Mouse (Mus musculus): ENCODE results near the gene Proca1.

Proca1 gene

DNA sequence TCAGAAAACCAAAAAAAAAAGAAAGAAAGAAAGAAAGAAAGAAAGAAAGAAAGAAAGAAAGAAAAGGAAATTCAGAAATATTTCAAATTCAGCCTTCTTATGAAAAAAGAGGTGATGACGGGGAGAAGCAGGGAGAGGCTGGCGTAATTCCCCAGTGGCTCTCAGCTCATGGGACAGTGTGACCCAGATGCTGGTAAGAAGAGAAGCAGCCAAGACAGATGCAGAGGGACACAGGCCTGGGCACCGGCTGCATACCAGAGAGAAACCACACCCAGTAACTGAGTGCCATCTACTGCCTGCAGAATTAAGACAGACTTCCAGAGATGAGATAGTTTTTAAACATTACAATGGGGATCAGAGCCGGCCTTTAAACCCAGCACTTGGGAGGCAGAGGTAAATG is 30.4 kb downstream of the Proca1 start:
- DNase-seq (ENCODE audit: low spot score) = no peak

DNA sequence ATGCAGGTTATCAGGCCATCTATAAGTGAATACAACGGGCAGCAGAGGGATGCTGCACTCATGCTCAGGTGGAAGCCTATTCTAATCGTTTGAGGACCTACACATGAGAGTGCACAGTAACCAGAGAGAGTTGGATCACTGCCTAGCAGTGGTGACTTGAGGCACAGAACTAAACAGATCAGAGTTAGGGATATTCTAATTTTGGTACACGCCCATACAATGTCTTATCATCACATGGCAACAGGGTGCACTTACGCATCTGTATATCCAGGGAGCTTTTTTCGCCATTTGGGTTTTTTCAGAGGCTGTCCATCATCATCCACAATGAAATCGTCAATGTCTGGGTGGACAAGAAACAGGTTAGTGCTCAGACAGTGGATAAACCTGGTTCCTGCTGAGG is 38.3 kb downstream of the Proca1 start:
- DNase-seq (ENCODE audit: low spot score) = no peak

DNA sequence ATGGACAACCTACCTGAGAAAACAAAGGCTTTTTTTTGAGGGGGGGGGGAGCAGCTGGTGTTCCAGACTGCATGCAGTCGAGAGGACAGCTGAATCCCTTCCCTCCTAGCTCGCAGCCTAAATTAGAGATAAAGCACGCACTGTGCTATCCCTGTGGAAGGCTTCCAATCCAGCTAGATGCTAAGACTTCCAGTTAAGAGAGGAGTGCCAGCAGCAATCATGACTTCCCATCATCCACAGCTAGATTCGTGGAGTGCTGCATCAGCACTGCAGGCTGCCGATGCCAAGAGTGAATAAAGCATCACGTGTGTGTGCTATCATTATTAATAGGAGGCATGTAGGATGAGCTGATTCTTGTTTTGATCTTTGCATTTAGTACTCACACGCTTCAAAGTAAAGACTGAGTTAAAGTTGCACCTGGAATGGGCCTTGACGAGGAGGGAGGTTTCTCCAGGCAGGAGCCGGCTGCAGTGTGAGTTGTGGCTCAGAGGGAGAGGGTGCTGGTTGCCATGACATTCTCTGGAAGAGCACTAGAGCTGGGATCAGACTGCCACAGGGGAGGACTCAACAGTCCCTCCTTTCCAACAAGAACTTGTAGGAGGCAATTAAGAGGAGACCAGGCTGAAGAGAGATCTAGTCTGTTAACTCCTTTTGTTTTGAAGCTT is 47.1 kb downstream of the Proca1 start:
- no peak for DNase-seq (ENCODE audit: low spot score)

DNA sequence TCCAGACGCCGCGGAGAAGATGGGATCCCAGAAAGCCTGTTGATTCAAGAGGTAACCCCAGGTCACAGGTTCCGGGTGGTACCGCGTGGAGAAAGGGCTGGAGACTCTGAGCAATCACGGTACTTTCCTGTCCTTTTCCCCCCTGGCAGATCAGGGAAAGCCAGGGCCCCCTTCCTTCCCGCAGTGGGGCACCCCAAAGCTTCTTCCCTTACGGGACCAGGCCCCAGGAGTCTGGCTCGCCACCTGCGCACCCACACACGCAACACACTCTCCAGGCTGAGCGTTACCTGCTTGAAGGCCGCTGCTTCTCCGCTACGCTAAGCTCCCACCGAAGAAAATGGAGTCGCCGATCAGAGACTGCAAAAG is 52.1 kb downstream of the Proca1 start:
- no peak for DNase-seq (ENCODE audit: low spot score)

DNA sequence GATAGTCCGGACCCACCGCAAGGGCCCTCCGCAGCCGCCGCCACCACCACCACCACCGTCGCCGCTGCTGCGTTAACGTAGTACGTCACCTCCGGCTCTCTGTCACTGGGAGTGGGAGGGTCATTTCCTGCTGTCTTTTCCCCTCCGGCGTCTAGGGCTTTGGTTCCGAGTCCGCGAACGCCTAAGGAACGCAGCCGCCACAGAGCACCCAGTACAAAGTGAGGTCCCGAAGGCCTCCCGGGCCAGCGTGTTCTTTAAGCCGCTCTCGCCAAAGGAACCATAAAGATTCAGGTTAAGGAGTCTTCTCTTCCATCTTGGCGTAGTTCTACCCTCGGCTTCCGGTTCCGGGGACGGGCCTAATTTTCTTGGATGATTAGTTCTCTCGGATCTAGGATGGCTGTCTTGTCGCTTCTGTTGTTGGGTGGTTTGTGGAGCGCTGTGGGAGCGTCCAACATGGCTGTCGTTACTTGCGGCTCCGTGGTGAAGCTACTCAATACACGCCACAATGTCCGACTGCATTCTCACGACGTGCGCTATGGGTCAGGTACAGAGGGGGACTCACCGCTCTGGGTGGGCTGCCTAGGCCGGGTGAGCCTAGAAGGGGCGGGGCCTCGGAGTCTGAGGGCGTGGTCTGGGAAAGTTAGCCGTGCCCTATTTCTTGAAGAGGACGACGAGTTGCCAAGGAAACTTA is 52.6 kb downstream of the Proca1 start, which contains the start of the genes Sdf2 and Supt6:
Gene Sdf2, plus strand, starts transcription at position 120 of the 691 bp plus-strand sequence.
Gene Supt6, minus strand, starts transcription at position 361 of the 691 bp plus-strand sequence.
- peak; percentile 86 for DNase-seq (ENCODE audit: low spot score)

DNA sequence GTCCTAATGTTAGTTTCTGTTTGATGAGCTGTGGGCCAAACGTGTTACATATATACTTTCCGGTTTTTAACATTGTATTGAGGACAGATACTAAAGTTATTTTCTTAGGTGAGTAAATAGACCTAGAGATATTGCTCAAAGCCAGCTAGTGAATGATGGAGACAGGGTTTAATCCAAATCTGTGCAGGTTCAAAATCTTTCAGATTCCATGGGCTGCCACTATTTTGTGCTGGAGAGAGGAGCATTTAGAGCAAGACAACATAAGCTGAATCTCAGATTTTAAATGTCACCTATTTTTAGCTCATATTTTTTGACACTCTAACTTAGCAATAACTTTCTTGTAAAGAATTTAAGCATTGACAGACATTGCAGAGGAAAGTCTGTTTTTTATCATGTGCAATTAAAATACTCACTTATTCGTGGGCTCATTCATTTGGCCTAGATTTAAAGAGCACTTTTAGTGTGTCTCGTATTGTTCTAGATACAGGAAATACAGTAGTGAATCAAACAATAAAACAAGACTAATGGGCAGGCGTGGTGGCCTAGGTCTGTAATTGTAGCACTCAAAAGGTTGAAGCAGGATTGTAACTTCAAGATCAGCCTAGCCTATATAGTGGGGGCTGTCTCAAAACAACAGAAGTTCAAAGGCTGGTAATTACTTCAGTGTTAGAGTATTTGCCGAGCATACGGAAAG is 53.3 kb downstream of the Proca1 start:
- DNase-seq (ENCODE audit: low spot score) = no peak

DNA sequence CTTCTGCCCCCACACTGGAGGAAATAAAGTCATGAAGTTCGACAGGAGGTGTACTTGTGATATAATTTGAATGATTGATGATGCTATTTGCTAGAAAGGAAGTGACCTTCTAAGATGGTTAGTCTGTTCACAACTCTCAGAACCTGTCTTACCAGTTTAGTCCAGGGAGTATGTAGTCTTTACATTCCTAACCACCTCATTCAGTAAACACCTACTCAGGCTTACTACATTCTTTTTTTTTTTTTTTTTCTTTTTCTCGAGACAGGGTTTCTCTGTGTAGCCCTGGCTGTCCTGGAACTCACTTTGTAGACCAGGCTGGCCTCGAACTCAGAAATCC is 53.8 kb downstream of the Proca1 start:
- no peak for DNase-seq (ENCODE audit: low spot score)

DNA sequence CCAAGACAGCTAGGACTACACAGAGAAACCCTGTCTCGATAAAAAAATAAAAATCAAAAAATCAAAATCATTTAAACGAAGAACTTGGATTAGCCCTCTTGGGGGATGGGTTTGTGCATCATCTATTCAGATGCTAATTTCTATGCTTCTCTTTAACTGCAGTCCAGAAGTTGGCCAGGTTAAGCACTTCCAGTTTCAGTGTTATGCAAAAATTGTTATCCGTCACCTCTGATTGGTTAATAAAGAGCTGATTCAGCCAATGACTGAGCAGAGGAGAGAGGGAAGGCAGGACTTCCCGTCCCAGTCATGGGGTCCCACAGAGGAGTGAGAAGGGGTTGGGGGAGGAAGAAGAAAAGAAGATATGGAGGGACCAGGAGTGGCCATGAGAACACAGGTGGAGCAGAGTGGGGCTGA is 54.5 kb downstream of the Proca1 start:
- no peak for DNase-seq (ENCODE audit: low spot score)
